Mouse (Mus musculus) lung, embryonic 16.5 days (tissue): ENCODE results near the gene Rbm47. TPM values are rescaled to one million over a fixed set of nuclear protein-coding genes. Genes with fewer than 3 reads are reported as not detected.

ENCODE experiments used
- ATAC-seq: fragments of 200-750 bp; cut with Nextera tagmentation; 2 replicates; pipeline ENCODE4 v1.8.0; 2017; ENCODE audit warnings: low read depth, mild to moderate bottlenecking, moderate library complexity
- H3K27ac ChIP-seq: fragments of 300-500 bp; sonication (generic); 2 replicates; pipeline ENCODE4 v1.5.1; 2014; ENCODE audit warnings: mild to moderate bottlenecking, control low read depth, low read length
- H3K27me3 ChIP-seq: fragments of 300-500 bp; sonication (generic); 2 replicates; pipeline ENCODE4 v1.6.1; 2014; ENCODE audit warnings: low read depth, low read length, mixed read lengths; ENCODE audit not compliant: control insufficient read depth, insufficient read depth
- H3K36me3 ChIP-seq: fragments of 300-500 bp; sonication (generic); 2 replicates; pipeline ENCODE4 v1.6.1; 2014; ENCODE audit warnings: low read length; ENCODE audit not compliant: control insufficient read depth, insufficient read depth
- H3K4me1 ChIP-seq: fragments of 300-500 bp; sonication (generic); replicated peaks from 2 replicates; pipeline ENCODE4 v1.6.1; 2014; ENCODE audit warnings: low read length, mixed read lengths; ENCODE audit not compliant: control insufficient read depth, insufficient read depth
- H3K4me2 ChIP-seq: fragments of 300-500 bp; sonication (generic); 2 replicates; pipeline ENCODE4 v1.6.1; 2014; ENCODE audit warnings: low read depth, low read length, control low read depth
- H3K4me3 ChIP-seq: fragments of 300-500 bp; sonication (generic); 2 replicates; pipeline ENCODE4 v1.5.1; 2014; ENCODE audit warnings: mild to moderate bottlenecking, low read length, control low read depth
- H3K9ac ChIP-seq: fragments of 300-500 bp; sonication (generic); 2 replicates; pipeline ENCODE4 v1.6.1; 2014; ENCODE audit warnings: low read length, control low read depth
- H3K9me3 ChIP-seq: fragments of 300-500 bp; sonication (generic); 2 replicates; pipeline ENCODE4 v1.6.1; 2016; ENCODE audit warnings: low read length; ENCODE audit not compliant: control insufficient read depth
- WGBS: fragments of 180-500 bp; shearing (Covaris S2); extraction: QIAGEN DNeasy Blood & Tissue Kit; methylation state at CpG from one replicate; pipeline ENCODE4 v1.1.7; 2014; 5-methylcytosine and 5-hydroxymethylcytosine counted together
- polyA plus RNA-seq: library from polyadenylated mRNA; unstranded; fragments of >200 nt; fragmentation: Nextera tagmentation; extraction: Ambion mirVana; gene quantifications from 2 replicates; pipeline ENCODE4 v1.2.1, GENCODE M21; 2015

Gene Rbm47
- polyA plus RNA-seq, 1 experiment from 2014 or later = 39.2 TPM

GRCm38 (mm10) chr5:66027206-66027605 is 145.7 kb downstream of the Rbm47 start:
- Histone ChIP-seq H3K4me1 (no peaks in the 10 kb centered on the region), H3K4me3 (no peak overlapping the region), H3K27me3 (no peaks in the 10 kb centered on the region), H3K9ac (no peak overlapping the region), H3K36me3 (peaks cover 13% of the 10 kb centered on the region), H3K9me3 (peaks cover 3% of the 10 kb centered on the region; the same call in 1 of the 2 replicates), H3K27ac (no peak overlapping the region), H3K4me2 (no peak overlapping the region)
- no peak for ATAC-seq
- 94% methylated on average over 8 of the region's 8 CpGs for WGBS

- Histone ChIP-seq H3K27me3 (no peaks in the 10 kb centered on the region), H3K9me3 (peaks cover 3% of the 10 kb centered on the region; the same call in 1 of the 2 replicates), H3K4me3 (no peak overlapping the region), H3K4me1 (no peaks in the 10 kb centered on the region), H3K36me3 (peaks cover 13% of the 10 kb centered on the region), H3K9ac (no peak overlapping the region), H3K27ac (no peak overlapping the region), H3K4me2 (no peak overlapping the region)
- no peak for ATAC-seq
- 97% methylated on average over 31 of the region's 31 CpGs for WGBS
Measured at GRCm38 (mm10) chr5:66026796-66027195, 146.1 kb downstream of the Rbm47 start.

- no peak for ATAC-seq
- Histone ChIP-seq H3K9ac (no peak overlapping the region), H3K4me3 (no peak overlapping the region), H3K4me1 (no peaks in the 10 kb centered on the region), H3K9me3 (no peaks in the 10 kb centered on the region; the same call in 1 of the 2 replicates), H3K4me2 (no peak overlapping the region), H3K36me3 (peaks cover 3% of the 10 kb centered on the region; the same call in 1 of the 2 replicates), H3K27me3 (no peaks in the 10 kb centered on the region), H3K27ac (no peak overlapping the region)
- WGBS = 93% methylated on average over 2 of the region's 2 CpGs
Measured at GRCm38 (mm10) chr5:66015449-66015961, 157.4 kb downstream of the Rbm47 start.

GRCm38 (mm10) chr5:66014437-66014836 is 158.5 kb downstream of the Rbm47 start:
- H3K9me3 ChIP-seq = no peaks in the 10 kb centered on the region
- H3K27me3 ChIP-seq = no peaks in the 10 kb centered on the region
- no peak for ATAC-seq
- no peak overlapping the region for H3K4me2 ChIP-seq
- no peak overlapping the region for H3K27ac ChIP-seq
- H3K4me1 ChIP-seq = no peaks in the 10 kb centered on the region
- no peak overlapping the region for H3K9ac ChIP-seq
- 76% methylated on average over 2 of the region's 2 CpGs for WGBS
- H3K4me3 ChIP-seq = no peak overlapping the region
- H3K36me3 ChIP-seq = no peaks in the 10 kb centered on the region

GRCm38 (mm10) chr5:66013999-66014398 is 158.9 kb downstream of the Rbm47 start:
- Histone ChIP-seq H3K9me3 (no peaks in the 10 kb centered on the region), H3K27me3 (no peaks in the 10 kb centered on the region), H3K36me3 (no peaks in the 10 kb centered on the region), H3K9ac (no peak overlapping the region), H3K4me3 (no peak overlapping the region), H3K4me1 (peaks cover 3% of the 10 kb centered on the region; the same call in 1 of the 2 replicates), H3K27ac (no peak overlapping the region), H3K4me2 (no peak overlapping the region)
- 53% methylated on average over 3 of the region's 3 CpGs for WGBS
- ATAC-seq = no peak

GRCm38 (mm10) chr5:66008245-66008967 is 164.5 kb downstream of the Rbm47 start:
- 66% methylated on average over 15 of the region's 15 CpGs for WGBS
- peak; percentile 70 for ATAC-seq

GRCm38 (mm10) chr5:66005041-66005678 is 167.8 kb downstream of the Rbm47 start:
- 31% methylated on average over 16 of the region's 16 CpGs for WGBS
- Histone ChIP-seq H3K27ac (peak overlapping the region; percentile 66), H3K27me3 (no peaks in the 10 kb centered on the region), H3K4me2 (peak overlapping the region; percentile 31), H3K9ac (no peak overlapping the region), H3K4me3 (no peak overlapping the region), H3K9me3 (no peaks in the 10 kb centered on the region), H3K36me3 (no peaks in the 10 kb centered on the region), H3K4me1 (peaks cover 6% of the 10 kb centered on the region)
- 0 out of 2 replicates have a peak, but pooled peaks have one; percentile 4 for ATAC-seq

More at GRCm38 (mm10) chr5:66008245-66008967, 164.5 kb downstream of the Rbm47 start:
- Histone ChIP-seq H3K27ac (peak overlapping the region; percentile 65), H3K4me2 (no peak overlapping the region), H3K27me3 (no peaks in the 10 kb centered on the region), H3K36me3 (no peaks in the 10 kb centered on the region), H3K4me1 (peaks cover 6% of the 10 kb centered on the region; the same call in 1 of the 2 replicates), H3K9ac (no peak overlapping the region), H3K9me3 (no peaks in the 10 kb centered on the region), H3K4me3 (no peak overlapping the region)

- Histone ChIP-seq H3K4me1 (peaks cover 6% of the 10 kb centered on the region), H3K9me3 (no peaks in the 10 kb centered on the region), H3K27me3 (no peaks in the 10 kb centered on the region), H3K9ac (no peak within 1 kb of the TSS; the same call in 1 of the 2 replicates), H3K27ac (peak within 1 kb of the TSS; percentile 66), H3K4me3 (no peak within 1 kb of the TSS), H3K4me2 (peak within 1 kb of the TSS; percentile 31), H3K36me3 (no peaks in the 10 kb centered on the region)
- 39% methylated on average over 14 of the region's 14 CpGs for WGBS
- peak; percentile 50 for ATAC-seq
Measured at GRCm38 (mm10) chr5:66004134-66004925, 168.6 kb downstream of the Rbm47 start, which contains the start of gene 9130230L23Rik. TSS of gene 9130230L23Rik (minus strand) at chr5:66004285.
